Mouse (Mus musculus) lung, postnatal 0 days (tissue): ENCODE results near the gene Nkd1. TPM values are rescaled to one million over a fixed set of nuclear protein-coding genes. Genes with fewer than 3 reads are reported as not detected.

Experiments used
- ATAC-seq: fragments of 200-750 bp; cut with Nextera tagmentation; 2 replicates; pipeline ENCODE4 v1.8.0; 2017; ENCODE audit warnings: moderate library complexity
- DNase-seq: peaks from one replicate; pipeline ENCODE4 v3.0.0-alpha.2; 2016; ENCODE audit warnings: low spot score
- H3K27ac ChIP-seq: fragments of 300-500 bp; sonication (generic); 2 replicates; pipeline ENCODE4 v1.5.1; 2014; ENCODE audit warnings: antibody characterized with exemption, mild to moderate bottlenecking, low read length, mixed read lengths
- H3K27me3 ChIP-seq: fragments of 300-500 bp; sonication (generic); replicated peaks from 2 replicates; pipeline ENCODE4 v1.6.1; 2014; ENCODE audit warnings: low read length, mixed read lengths; ENCODE audit not compliant: insufficient read depth
- H3K36me3 ChIP-seq: fragments of 300-500 bp; sonication (generic); 2 replicates; pipeline ENCODE4 v1.6.1; 2014; ENCODE audit warnings: low read length, mixed read lengths; ENCODE audit not compliant: insufficient read depth
- H3K4me1 ChIP-seq: fragments of 300-500 bp; sonication (generic); 2 replicates; pipeline ENCODE4 v1.6.1; 2014; ENCODE audit warnings: antibody characterized with exemption, low read depth, low read length, mixed read lengths; ENCODE audit not compliant: insufficient read depth
- H3K4me2 ChIP-seq: fragments of 300-500 bp; sonication (generic); replicated peaks from 2 replicates; pipeline ENCODE4 v1.6.1; 2014; ENCODE audit warnings: low read depth, mild to moderate bottlenecking, low read length, moderate library complexity, mixed read lengths
- H3K4me3 ChIP-seq: fragments of 300-500 bp; sonication (generic); 2 replicates; pipeline ENCODE4 v1.5.1; 2014; ENCODE audit warnings: low read depth, low read length
- H3K9ac ChIP-seq: fragments of 300-500 bp; sonication (generic); replicated peaks from 2 replicates; pipeline ENCODE4 v1.6.1; 2014; ENCODE audit warnings: low read depth, mild to moderate bottlenecking
- H3K9me3 ChIP-seq: fragments of 300-500 bp; sonication (generic); 2 replicates; pipeline ENCODE4 v1.6.1; 2016; ENCODE audit warnings: low read length, mixed read lengths
- CTCF ChIP-seq: IDR thresholded peaks from 2 replicates; pipeline ENCODE4 v1.5.1; 2016; ENCODE audit warnings: antibody characterized with exemption, mild to moderate bottlenecking
- EP300 ChIP-seq: IDR thresholded peaks from 2 replicates; pipeline ENCODE4 v1.6.1; 2016; ENCODE audit warnings: antibody characterized with exemption, mild to moderate bottlenecking, control low read depth
- WGBS: fragments of 180-500 bp; shearing (Covaris S2); extraction: QIAGEN DNeasy Blood & Tissue Kit; methylation state at CpG from one replicate; pipeline ENCODE4 v1.1.7; 2014; 5-methylcytosine and 5-hydroxymethylcytosine counted together
- polyA plus RNA-seq: library from polyadenylated mRNA; unstranded; fragments of >200 nt; fragmentation: Nextera tagmentation; extraction: Ambion mirVana; gene quantifications from 2 replicates; pipeline ENCODE4 v1.2.1, GENCODE M21; 2015

Nkd1 gene
- polyA plus RNA-seq, 1 experiment from 2014 or later: 123 TPM

DNA sequence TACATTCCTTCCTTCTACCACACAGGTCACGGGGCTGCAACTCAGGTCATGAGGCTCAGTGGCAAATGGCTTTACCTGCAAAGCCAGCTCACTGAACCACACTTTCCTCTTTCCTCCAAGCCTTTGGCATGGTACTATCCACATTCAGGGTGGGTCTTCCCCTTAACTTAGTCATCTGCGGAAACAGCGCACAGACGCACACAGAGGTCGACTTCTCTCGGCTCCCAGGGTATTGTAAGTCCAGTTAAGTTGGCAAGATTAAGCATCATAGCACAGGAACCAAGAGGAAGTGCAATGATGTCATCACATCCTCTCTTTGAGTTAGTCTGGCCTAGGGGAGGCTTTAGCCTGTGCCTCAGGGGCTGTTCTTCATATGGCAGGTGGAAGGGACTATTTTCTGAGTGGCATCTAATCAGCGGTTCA, 112.2 kb downstream of the Nkd1 start:
- Histone ChIP-seq H3K9me3 (no peaks in the 10 kb centered on the region), H3K9ac (no peak overlapping the region), H3K27ac (peak overlapping the region; percentile 44; the same call in 1 of the 2 replicates), H3K36me3 (no peaks in the 10 kb centered on the region), H3K4me2 (no peak overlapping the region), H3K4me1 (peaks cover 10% of the 10 kb centered on the region; the same call in 1 of the 2 replicates), H3K27me3 (no peaks in the 10 kb centered on the region), H3K4me3 (no peak overlapping the region)
- DNase-seq (peak; percentile 82), ATAC-seq (peak; percentile 80)
- TF ChIP-seq EP300 (peak; percentile 83), CTCF (no peak)
- WGBS: 50% methylated on average over 7 of the region's 7 CpGs

DNA sequence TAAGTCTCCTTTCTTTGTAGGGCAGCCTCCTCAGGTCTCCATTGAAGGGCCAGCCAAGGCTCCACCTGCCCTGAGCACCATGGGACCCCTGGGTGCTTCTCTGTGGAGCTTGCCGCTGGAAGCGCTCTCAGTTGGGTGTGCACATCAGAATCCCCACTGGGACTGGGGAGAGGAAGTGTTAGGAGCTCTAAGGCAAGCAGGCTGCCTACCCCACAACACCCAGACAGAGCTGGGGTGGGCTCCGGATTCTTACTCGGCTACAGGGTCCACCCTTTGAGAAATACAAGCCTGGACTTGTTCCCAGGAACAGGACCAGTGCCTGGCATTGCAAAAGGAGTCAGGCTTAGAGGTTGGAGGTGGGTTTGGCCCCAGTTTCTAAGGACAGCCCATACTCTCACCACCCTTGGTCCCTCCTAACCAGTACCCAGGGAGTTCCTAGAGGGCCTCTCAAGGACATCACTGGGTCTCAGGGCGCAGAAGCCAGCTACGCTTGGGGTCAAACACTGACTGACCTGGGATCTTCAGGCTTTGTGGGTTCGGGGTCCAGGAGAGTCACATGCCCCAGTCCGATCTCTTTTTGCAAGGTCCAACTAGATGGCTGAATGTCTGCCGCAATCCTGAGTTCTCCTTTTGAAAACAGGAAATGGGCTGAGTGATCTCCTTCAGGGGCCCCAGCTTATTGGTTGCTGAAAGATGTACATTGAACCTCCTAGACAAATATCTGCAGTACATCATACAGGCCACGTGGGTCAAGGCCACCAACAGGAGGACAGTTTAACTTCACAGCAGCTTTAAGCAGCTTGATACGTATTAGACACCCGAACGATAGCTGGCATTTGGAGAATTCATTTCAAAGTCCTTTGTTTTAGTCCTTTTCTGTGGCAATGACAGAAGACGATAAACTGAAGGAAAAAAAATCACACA, 114.6 kb downstream of the Nkd1 start, which contains the start of gene Snx20:
Gene Snx20, minus strand, starts transcription at position 655 of the 924 bp plus-strand sequence.
- Histone ChIP-seq H3K27ac (peak within 1 kb of the TSS; percentile 22), H3K4me2 (peak within 1 kb of the TSS; percentile 33), H3K9ac (peak within 1 kb of the TSS; percentile 16; the same call in 1 of the 2 replicates), H3K9me3 (no peaks in the 10 kb centered on the region), H3K36me3 (no peaks in the 10 kb centered on the region), H3K4me1 (peaks cover 13% of the 10 kb centered on the region; the same call in 1 of the 2 replicates), H3K27me3 (no peaks in the 10 kb centered on the region), H3K4me3 (peak within 1 kb of the TSS; percentile 15; the same call in 1 of the 2 replicates)
- peak; percentile 55 for ATAC-seq
- DNase-seq: peak; percentile 63
- TF ChIP-seq EP300: no peak
- TF ChIP-seq CTCF: no peak
- WGBS: 66% methylated on average over 14 of the region's 14 CpGs

DNA sequence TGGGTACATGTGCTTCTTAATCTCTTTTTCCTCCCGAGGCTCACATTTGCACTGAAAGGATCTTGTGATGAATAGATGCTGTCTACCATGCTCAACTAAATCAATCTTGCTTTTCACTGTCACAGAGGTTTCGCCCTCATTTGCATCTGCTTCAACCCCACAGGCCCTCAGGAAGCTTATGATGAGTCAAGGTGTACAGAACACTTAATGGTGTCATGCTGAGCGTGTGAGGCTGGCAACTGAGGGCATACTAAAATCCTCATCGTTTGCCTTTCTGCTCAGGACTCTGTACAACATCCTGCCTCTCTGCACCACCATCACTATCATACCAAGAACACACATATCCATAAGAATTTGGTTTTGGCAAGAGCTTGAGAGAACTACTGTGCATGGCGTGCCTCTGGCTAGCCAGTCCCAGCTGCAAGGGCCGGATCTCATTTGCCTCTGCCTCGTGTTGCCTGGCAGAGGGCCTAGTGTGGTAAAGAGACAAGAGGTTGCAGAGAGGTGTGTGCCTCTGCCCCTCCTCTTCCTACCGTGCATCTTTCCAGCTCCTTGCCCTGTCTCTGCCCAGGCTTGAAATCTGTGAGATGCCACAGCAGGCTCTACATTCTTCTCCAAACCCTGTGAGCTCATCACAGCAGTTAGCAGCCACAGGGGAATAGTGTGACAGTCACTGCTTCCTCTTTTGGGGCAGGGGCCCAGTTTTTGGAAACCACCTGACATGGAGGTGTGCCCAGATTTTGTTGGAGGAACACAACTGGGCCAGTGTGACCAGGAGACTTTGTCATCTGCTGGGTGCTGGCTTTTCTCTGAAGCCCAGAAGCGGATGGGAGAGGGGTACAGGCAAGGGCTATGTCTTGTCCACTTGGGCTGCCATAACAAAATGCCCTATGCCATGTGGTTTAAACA, 116.2 kb downstream of the Nkd1 start:
- Histone ChIP-seq H3K4me2 (no peak overlapping the region), H3K9me3 (no peaks in the 10 kb centered on the region), H3K9ac (no peak overlapping the region), H3K27me3 (no peaks in the 10 kb centered on the region), H3K27ac (no peak overlapping the region), H3K4me3 (no peak overlapping the region), H3K36me3 (no peaks in the 10 kb centered on the region), H3K4me1 (peaks cover 13% of the 10 kb centered on the region; the same call in 1 of the 2 replicates)
- ATAC-seq (no peak), DNase-seq (no peak)
- 65% methylated on average over 9 of the region's 9 CpGs for WGBS
- TF ChIP-seq CTCF: no peak
- TF ChIP-seq EP300: no peak

DNA sequence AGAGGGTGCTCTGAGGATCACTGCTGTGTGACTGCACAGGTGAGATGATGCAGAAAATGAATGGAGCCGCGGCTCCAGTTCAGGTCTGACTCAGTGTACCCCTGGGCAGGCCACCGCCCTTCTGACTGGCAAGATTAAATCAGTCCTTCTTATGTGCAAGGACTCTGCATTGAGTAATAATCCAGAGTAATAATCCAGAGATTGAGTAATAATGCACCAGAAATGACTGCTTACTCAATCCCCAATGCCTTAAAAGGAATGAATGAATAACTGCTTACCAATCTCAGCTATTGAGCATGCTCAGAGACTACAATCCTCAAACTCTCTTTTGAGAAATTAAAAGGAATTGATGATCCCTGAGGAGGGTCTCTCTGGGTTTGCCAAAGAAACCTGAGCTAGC, 117.8 kb downstream of the Nkd1 start:
- Histone ChIP-seq H3K4me3 (no peak overlapping the region), H3K27ac (no peak overlapping the region), H3K9me3 (no peaks in the 10 kb centered on the region), H3K4me2 (no peak overlapping the region), H3K4me1 (peaks cover 13% of the 10 kb centered on the region; the same call in 1 of the 2 replicates), H3K27me3 (no peaks in the 10 kb centered on the region), H3K9ac (no peak overlapping the region), H3K36me3 (no peaks in the 10 kb centered on the region)
- TF ChIP-seq CTCF: no peak
- TF ChIP-seq EP300: no peak
- ATAC-seq (no peak), DNase-seq (peak; percentile 69)
- WGBS: 90% methylated on average over 3 of the region's 3 CpGs

DNA sequence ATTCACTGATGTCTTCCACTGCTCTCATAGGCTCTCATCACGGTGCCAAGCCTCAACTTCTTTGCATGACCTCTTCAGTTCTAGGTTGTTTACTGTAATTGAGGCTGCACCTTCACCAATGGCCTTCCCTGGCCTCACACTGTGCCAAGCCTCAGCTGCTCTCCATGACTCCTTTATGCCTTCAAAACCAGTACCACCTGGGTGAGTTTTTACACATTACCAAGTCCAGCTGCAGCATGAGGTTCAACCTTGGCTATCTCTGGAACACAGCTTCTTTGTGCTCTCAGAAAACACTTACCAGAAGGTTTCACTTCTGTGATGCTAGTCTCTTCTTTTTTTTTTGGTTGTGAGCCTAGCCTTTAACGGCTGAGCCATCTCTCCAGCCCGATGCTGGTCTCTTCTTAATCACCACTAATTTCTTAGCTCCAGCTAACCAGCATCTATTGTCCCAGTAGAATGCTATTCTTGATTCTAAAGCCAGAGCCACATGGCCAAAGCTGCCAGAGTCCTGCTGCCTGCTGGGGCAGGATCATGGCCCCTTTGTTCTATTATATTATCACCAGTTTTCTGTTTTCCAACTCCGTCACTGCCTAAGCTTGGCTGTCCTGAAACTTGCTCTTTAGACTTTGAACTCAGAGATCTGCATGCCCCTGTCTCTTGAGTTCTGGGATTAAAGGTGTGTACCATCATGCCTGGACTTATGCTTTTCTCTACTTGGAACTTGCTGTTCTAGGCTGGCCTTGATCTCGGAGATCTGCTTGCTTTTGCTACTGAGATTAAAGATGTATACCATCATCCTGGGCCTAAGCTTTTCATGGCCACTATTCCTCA, 121.8 kb downstream of the Nkd1 start:
- DNase-seq (no peak), ATAC-seq (no peak)
- Histone ChIP-seq H3K9me3 (no peaks in the 10 kb centered on the region), H3K27ac (no peak overlapping the region), H3K36me3 (no peaks in the 10 kb centered on the region), H3K4me1 (peaks cover 14% of the 10 kb centered on the region), H3K9ac (no peak overlapping the region), H3K4me2 (no peak overlapping the region), H3K4me3 (no peak overlapping the region), H3K27me3 (no peaks in the 10 kb centered on the region)
- TF ChIP-seq CTCF: no peak
- TF ChIP-seq EP300: no peak
- WGBS: 80% methylated on average over 5 of the region's 5 CpGs

Other genes starting within 250 kb of the Nkd1 start
- gene Adcy7, start 249.0 kb upstream of the Nkd1 start, polyA plus RNA-seq: 16.5 and 17.6 TPM in 2 replicates
- gene Brd7, start 159.2 kb upstream of the Nkd1 start, polyA plus RNA-seq: 116 and 129 TPM in 2 replicates
- 5.4 and 6.5 TPM in 2 replicates for gene Snx20, start 114.8 kb downstream of the Nkd1 start, polyA plus RNA-seq
- 0.27 and 0.31 TPM in 2 replicates for gene Nod2, start 126.0 kb downstream of the Nkd1 start, polyA plus RNA-seq
- 9.5 and 11.4 TPM in 2 replicates for gene Cyld, start 175.7 kb downstream of the Nkd1 start, polyA plus RNA-seq